Mouse (Mus musculus): ENCODE measurements around the gene BC048507. TPM values are rescaled to one million over a fixed set of nuclear protein-coding genes. Genes with fewer than 3 reads are reported as not detected.
"Not testable (repeated sequence)": the region's sequence is repeated elsewhere in the genome, so short reads cannot be mapped to it uniquely, and the experiment has no call there.

Gene BC048507
- polyA plus RNA-seq, 1 experiment, result not detected

DNA sequence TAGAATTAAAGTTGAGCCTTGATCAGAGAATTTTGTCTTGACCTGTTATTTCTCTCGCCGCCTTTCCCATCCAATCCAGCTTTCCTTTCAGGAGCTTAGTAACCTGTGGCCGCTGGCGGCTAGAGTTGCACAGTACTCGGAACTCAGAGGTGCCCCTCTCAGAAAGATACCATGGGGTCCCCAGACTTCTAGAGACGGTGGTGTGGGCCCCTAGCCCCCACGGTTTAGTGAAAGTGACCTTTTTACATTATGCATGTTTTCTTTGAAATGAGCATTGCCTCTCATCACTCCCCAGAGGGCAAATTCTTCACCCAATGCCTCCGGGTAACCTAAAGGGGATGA lies 18.3 kb upstream of the BC048507 start:
- TF ChIP-seq CTCF (IDR thresholded peaks at IDR 0.05; ENCODE audit: borderline replicate concordance, insufficient read depth, low read depth, low read length) (no peak), POLR2A (IDR thresholded peaks at IDR 0.05; ENCODE audit: borderline replicate concordance, insufficient read depth, low read length) (no peak)
- DNase-seq, result peak in 1 of 2 experiments; percentile 25
- Histone ChIP-seq H3K27ac (ENCODE audit: insufficient read depth, low read length) (no peak overlapping the region), H3K27me3 (ENCODE audit: control insufficient read depth, insufficient read depth, low read length) (no peaks in the 10 kb centered on the region), H3K4me1 (ENCODE audit: control insufficient read depth, insufficient read depth, low read length) (no peaks in the 10 kb centered on the region), H3K4me3 (replicated peaks; ENCODE audit: insufficient read depth, low read depth, low read length) (peak overlapping the region; percentile 79)
- 12% methylated on average over 8 of the region's 8 CpGs for WGBS

DNA sequence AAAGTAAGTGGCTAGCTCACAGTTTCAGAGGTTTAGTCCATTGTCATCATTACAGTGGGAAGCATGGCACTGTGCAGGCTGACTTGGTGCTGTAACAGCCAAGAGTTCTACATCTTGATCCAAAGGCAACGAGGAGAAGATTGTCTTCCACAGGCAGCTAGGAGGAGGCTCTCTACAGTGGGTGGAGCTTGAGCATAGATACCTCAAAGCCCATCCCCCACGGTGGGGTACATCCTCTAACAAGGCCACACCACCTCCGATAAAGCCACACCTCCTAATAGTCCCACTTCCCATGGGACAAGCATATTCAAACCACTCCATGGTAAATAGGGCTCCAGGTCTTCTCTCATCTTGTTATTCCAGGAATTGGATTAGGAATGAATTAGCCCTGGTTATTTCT lies 12.8 kb upstream of the BC048507 start:
- TF ChIP-seq CTCF (IDR thresholded peaks at IDR 0.05; ENCODE audit: borderline replicate concordance, insufficient read depth, low read depth, low read length) (no peak), POLR2A (IDR thresholded peaks at IDR 0.05; ENCODE audit: borderline replicate concordance, insufficient read depth, low read length) (no peak)
- Histone ChIP-seq H3K27ac (ENCODE audit: insufficient read depth, low read length) (no peak overlapping the region), H3K4me3 (replicated peaks; ENCODE audit: insufficient read depth, low read depth, low read length) (no peak overlapping the region), H3K27me3 (ENCODE audit: control insufficient read depth, insufficient read depth, low read length) (no peaks in the 10 kb centered on the region), H3K4me1 (ENCODE audit: control insufficient read depth, insufficient read depth, low read length) (no peaks in the 10 kb centered on the region)
- no peak for DNase-seq
- WGBS, result 76% methylated on average over 3 of the region's 3 CpGs

DNA sequence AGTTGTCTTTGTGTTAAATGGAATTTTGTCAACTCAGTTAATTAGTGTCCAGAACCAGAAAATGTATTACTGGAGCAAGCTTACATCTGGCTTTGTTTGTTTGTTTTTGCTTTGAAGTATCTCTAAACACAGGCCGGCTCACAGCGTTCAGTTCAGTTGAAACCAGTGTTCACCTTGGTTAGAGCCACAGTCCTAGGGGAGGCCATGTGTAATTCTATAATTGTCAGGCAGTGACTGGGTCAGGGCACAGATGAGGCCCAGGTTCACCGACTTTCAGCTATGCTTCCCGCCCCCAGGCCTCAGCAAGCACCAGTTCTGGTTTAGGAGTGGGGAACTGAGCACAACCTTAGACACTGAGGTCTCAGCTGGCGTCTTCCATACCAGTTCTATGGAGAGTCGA lies 10.0 kb upstream of the BC048507 start:
- TF ChIP-seq CTCF (IDR thresholded peaks at IDR 0.05; ENCODE audit: borderline replicate concordance, insufficient read depth, low read depth, low read length), result no peak
- H3K4me1 ChIP-seq (ENCODE audit: control insufficient read depth, insufficient read depth, low read length), result no peaks in the 10 kb centered on the region
- 79% methylated on average over 6 of the region's 6 CpGs for WGBS
- H3K4me3 ChIP-seq (replicated peaks; ENCODE audit: insufficient read depth, low read depth, low read length), result no peak overlapping the region
- no peak for DNase-seq
- no peak overlapping the region for H3K27ac ChIP-seq (ENCODE audit: insufficient read depth, low read length)
- H3K27me3 ChIP-seq (ENCODE audit: control insufficient read depth, insufficient read depth, low read length), result no peaks in the 10 kb centered on the region

DNA sequence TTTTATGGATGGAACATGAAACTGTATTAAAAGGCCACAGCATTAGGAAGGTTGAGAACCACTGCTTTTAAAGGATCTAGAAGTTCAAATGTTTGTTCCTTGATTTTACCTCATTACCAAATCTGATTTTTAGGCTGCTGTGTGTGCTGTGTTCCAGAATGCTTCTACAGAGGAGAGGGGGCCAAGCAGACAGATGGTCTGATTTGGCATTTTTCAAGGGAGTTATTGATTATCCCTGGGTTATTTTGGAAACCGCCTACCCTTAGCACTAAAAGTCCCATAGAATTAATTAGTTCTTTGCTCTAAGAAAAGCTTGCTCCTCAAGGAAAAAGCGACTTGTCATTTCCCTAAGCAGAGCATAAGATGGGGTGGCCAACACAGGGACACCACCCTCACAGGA lies 9.1 kb upstream of the BC048507 start:
- TF ChIP-seq CTCF (IDR thresholded peaks at IDR 0.05; ENCODE audit: borderline replicate concordance, insufficient read depth, low read depth, low read length), result no peak
- no peak for TF ChIP-seq POLR2A (IDR thresholded peaks at IDR 0.05; ENCODE audit: borderline replicate concordance, insufficient read depth, low read length)
- DNase-seq, result no peak
- 80% methylated on average over 2 of the region's 2 CpGs for WGBS

DNA sequence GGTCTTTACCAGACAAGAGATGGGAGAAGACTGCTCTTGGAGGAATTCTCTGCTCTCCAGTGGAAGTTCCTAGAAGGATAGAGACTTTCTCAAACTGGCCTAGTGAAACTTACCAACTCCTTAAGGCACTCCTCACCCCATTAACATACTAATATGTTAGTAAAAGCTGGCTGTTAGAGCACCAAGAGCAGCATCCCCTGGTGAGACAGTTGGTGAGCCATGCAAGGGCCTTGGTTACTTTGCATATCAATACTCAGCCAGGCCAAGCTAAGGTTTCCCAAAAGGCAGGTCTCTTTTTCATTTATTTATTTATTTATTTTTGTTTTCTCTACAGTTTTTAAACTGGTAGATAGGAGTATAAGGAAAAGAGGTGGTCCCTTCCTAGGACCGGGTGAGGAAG lies 5.8 kb upstream of the BC048507 start:
- H3K27me3 ChIP-seq (ENCODE audit: control insufficient read depth, insufficient read depth, low read length), result no peaks in the 10 kb centered on the region
- DNase-seq, result no peak
- WGBS, result 26% methylated on average over 1 of the region's 1 CpGs
- no peak overlapping the region for H3K4me3 ChIP-seq (replicated peaks; ENCODE audit: insufficient read depth, low read depth, low read length)
- no peaks in the 10 kb centered on the region for H3K4me1 ChIP-seq (ENCODE audit: control insufficient read depth, insufficient read depth, low read length)
- TF ChIP-seq POLR2A (IDR thresholded peaks at IDR 0.05; ENCODE audit: borderline replicate concordance, insufficient read depth, low read length) (no peak), CTCF (IDR thresholded peaks at IDR 0.05; ENCODE audit: borderline replicate concordance, insufficient read depth, low read depth, low read length) (no peak)
- no peak overlapping the region for H3K27ac ChIP-seq (ENCODE audit: insufficient read depth, low read length)

More for the DNA sequence above, 9.1 kb upstream of the BC048507 start:
- no peak overlapping the region for H3K4me3 ChIP-seq (replicated peaks; ENCODE audit: insufficient read depth, low read depth, low read length)
- no peak overlapping the region for H3K27ac ChIP-seq (ENCODE audit: insufficient read depth, low read length)
- no peaks in the 10 kb centered on the region for H3K4me1 ChIP-seq (ENCODE audit: control insufficient read depth, insufficient read depth, low read length)
- H3K27me3 ChIP-seq (ENCODE audit: control insufficient read depth, insufficient read depth, low read length), result no peaks in the 10 kb centered on the region

DNA sequence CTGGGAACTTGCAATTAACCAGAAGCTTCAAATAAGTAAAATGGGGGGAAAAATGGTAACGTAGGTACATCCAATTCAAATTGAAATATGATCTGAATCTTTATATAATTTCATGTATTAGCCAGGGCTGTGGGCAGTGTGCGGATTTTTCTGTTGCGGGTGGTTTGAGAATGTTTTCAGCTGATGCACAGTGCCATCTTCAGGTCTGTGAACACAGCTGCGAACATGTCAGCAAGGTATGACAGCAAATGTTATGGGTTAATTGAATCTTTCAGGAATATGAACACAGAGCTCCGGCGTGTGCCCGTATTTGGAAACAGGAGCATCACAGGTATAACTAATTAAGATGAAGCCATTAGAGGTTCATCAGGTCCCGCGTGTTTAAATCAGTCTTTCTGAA lies 618 bp upstream of the BC048507 start:
- Histone ChIP-seq H3K27ac (ENCODE audit: insufficient read depth, low read length) (no peak overlapping the region), H3K4me1 (ENCODE audit: control insufficient read depth, insufficient read depth, low read length) (no peaks in the 10 kb centered on the region), H3K4me3 (replicated peaks; ENCODE audit: insufficient read depth, low read depth, low read length) (no peak overlapping the region), H3K27me3 (ENCODE audit: control insufficient read depth, insufficient read depth, low read length) (no peaks in the 10 kb centered on the region)
- no peak for TF ChIP-seq CTCF (IDR thresholded peaks at IDR 0.05; ENCODE audit: borderline replicate concordance, insufficient read depth, low read depth, low read length)
- TF ChIP-seq POLR2A (IDR thresholded peaks at IDR 0.05; ENCODE audit: borderline replicate concordance, insufficient read depth, low read length), result no peak
- DNase-seq, result no peak
- 78% methylated on average over 9 of the region's 9 CpGs for WGBS

DNA sequence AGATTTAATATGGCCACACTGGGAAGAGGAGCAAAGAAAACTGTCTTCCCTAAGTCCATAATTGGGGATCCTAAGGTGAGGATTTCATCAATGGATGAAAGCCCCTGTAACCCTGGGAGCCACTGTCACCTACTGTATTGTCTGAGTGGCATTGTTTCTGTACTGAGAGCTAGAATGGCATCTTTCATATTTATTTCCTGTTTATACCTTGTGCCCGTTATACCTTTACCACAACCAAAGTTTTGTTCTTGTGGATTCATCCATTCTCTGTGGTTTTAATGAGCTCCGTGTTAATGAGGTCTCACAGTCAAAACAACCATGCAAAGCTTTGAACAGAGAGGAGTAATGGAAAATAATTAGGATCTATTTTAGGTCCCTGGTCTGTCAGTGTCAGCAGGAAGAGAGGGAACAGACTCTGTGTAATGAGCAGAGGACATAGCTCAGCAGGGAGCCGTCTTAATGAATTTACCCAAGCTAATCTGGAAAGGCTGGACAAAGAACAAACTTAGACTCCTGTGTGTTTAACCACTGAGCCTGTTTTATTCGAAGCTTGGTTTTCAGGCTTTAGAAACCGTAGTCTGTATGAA lies 1.7 kb downstream of the BC048507 start:
- Histone ChIP-seq H3K4me1 (ENCODE audit: control insufficient read depth, insufficient read depth, low read length) (no peaks in the 10 kb centered on the region), H3K27me3 (ENCODE audit: control insufficient read depth, insufficient read depth, low read length) (no peaks in the 10 kb centered on the region), H3K4me3 (replicated peaks; ENCODE audit: insufficient read depth, low read depth, low read length) (no peak overlapping the region), H3K27ac (ENCODE audit: insufficient read depth, low read length) (no peak overlapping the region)
- no peak for TF ChIP-seq CTCF (IDR thresholded peaks at IDR 0.05; ENCODE audit: borderline replicate concordance, insufficient read depth, low read depth, low read length)
- TF ChIP-seq POLR2A (IDR thresholded peaks at IDR 0.05; ENCODE audit: borderline replicate concordance, insufficient read depth, low read length), result no peak
- DNase-seq, result no peak
- WGBS, result 34% methylated on average over 5 of the region's 5 CpGs

DNA sequence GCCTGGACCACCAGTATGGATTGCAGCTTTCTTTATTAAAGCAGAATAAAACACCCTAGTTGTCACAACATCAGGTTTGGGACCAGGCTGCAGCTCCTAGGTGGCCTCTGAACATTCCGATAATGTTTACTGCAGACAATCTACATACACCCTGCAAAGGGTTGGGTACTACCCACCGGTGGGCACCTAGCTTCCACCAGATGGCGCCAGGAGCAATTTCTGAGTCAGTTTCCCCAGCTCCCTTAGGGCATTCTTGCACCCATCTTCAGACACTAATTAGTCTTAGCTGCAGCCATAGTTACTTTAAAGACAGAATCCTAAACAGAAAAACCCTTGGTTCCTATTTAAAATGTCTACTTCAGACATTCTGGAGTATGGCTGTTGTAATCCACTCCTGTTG lies 4.8 kb downstream of the BC048507 start:
- no peak overlapping the region for H3K27ac ChIP-seq (ENCODE audit: insufficient read depth, low read length)
- DNase-seq, result no peak
- 31% methylated on average over 3 of the region's 3 CpGs for WGBS
- no peaks in the 10 kb centered on the region for H3K4me1 ChIP-seq (ENCODE audit: control insufficient read depth, insufficient read depth, low read length)
- H3K4me3 ChIP-seq (replicated peaks; ENCODE audit: insufficient read depth, low read depth, low read length), result no peak overlapping the region
- TF ChIP-seq POLR2A (IDR thresholded peaks at IDR 0.05; ENCODE audit: borderline replicate concordance, insufficient read depth, low read length) (no peak), CTCF (IDR thresholded peaks at IDR 0.05; ENCODE audit: borderline replicate concordance, insufficient read depth, low read depth, low read length) (no peak)
- no peaks in the 10 kb centered on the region for H3K27me3 ChIP-seq (ENCODE audit: control insufficient read depth, insufficient read depth, low read length)

DNA sequence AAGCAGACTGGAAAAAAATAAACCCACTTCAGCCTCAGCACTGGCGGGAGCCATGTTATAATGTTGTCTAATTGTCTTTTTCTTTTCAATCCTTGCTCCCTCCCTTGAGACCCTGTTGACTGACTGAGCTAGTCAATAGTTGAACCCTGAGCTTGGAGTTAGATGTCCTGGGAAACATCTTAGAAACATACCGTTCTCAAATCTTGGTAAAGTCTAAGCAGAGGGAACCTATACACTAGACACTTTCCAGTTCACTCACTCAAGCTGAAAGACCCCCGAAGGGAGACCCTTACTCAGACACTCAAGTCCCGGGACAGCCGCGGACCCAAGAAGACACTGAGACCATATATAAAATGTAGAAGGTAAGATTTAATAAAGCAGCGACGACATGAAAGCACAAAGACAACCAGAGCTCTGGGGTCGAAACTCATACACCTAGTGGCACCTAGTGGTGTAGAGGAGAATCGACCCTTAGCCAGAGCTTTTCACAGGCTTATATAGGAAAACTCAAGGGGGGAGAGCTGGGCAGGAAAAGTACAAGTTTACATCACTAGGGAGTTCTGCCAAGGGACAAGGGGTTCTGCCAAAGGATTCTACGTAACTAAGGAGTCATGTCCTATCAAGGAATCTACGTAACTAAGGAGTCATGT lies 13.0 kb downstream of the BC048507 start:
- 36% methylated on average over 7 of the region's 12 CpGs for WGBS
- not testable (repeated sequence) for DNase-seq; H3K27me3 ChIP-seq (ENCODE audit: control insufficient read depth, insufficient read depth, low read length); H3K4me3 ChIP-seq (replicated peaks; ENCODE audit: insufficient read depth, low read depth, low read length); H3K4me1 ChIP-seq (ENCODE audit: control insufficient read depth, insufficient read depth, low read length); H3K27ac ChIP-seq (ENCODE audit: insufficient read depth, low read length)

Data from cerebellum, adult 2 months (tissue).